Mouse (Mus musculus) G1E (cell line): Measurements from ENCODE around the gene Tmprss7. TPM values are rescaled to one million over a fixed set of nuclear protein-coding genes. Genes with fewer than 3 reads are reported as not detected.

ENCODE experiments used
- ATAC-seq: 2 replicates; pipeline ENCODE4 v1.8.0; 2016; ENCODE audit warnings: mild to moderate bottlenecking; ENCODE audit not compliant: insufficient number of reproducible peaks, poor library complexity, low FRiP score, severe bottlenecking; ENCODE audit errors: extremely low read depth
- DNase-seq: peaks from one replicate; pipeline ENCODE4 v3.0.0; 2012; ENCODE audit warnings: low spot score
- H3K27me3 ChIP-seq: 2 replicates; pipeline ENCODE4 v1.6.1; 2012; ENCODE audit warnings: mild to moderate bottlenecking, low read length, inconsistent platforms; ENCODE audit not compliant: insufficient read depth
- H3K36me3 ChIP-seq: replicated peaks from 2 replicates; pipeline ENCODE3; 2012; ENCODE audit warnings: mild to moderate bottlenecking, inconsistent platforms
- H3K4me1 ChIP-seq: 2 replicates; pipeline ENCODE4 v1.6.1; 2012; ENCODE audit warnings: low read depth, low read length, inconsistent platforms, mixed read lengths; ENCODE audit not compliant: insufficient read depth
- H3K4me3 ChIP-seq: 2 replicates; pipeline ENCODE4 v1.5.1; 2012; ENCODE audit warnings: low read depth, mild to moderate bottlenecking, inconsistent platforms, low read length, moderate library complexity, mixed read lengths
- H3K9me3 ChIP-seq: replicated peaks from 2 replicates; pipeline ENCODE4 v1.6.1; 2012; ENCODE audit warnings: inconsistent platforms
- CTCF ChIP-seq: IDR thresholded peaks from 2 replicates; pipeline ENCODE4 v1.5.1; 2012; ENCODE audit warnings: low read depth, low read length, inconsistent platforms, mixed read lengths
- GATA1 ChIP-seq: IDR thresholded peaks from 2 replicates; pipeline ENCODE4 v1.6.1; 2012; ENCODE audit warnings: borderline replicate concordance, low read length, inconsistent platforms, mixed read lengths
- GATA2 ChIP-seq: IDR thresholded peaks from 2 replicates; pipeline ENCODE4 v1.6.1; 2012; ENCODE audit warnings: low read depth, low read length, inconsistent platforms, borderline replicate concordance
- POLR2AphosphoS5 ChIP-seq: IDR thresholded peaks from 2 replicates; pipeline ENCODE4 v1.6.1; 2012; ENCODE audit warnings: low read depth, low read length, inconsistent platforms; ENCODE audit not compliant: insufficient replicate concordance
- TAL1 ChIP-seq: conservative IDR thresholded peaks from 2 replicates; pipeline ENCODE4 v1.6.1; 2012; ENCODE audit warnings: low read depth, low read length, inconsistent platforms, mixed read lengths
- polyA plus RNA-seq: library from polyadenylated mRNA; stranded (reverse); fragments of >175 nt; gene quantifications from 2 replicates; pipeline ENCODE4 v1.2.3, GENCODE M21; 2012
- total RNA-seq, 2 experiments: library from RNA; stranded (forward) in 1 of 2; stranded (reverse) in 1 of 2; fragments of 200-1000 nt in 1 of 2; fragments of >200 nt in 1 of 2; fragmentation: Nextera tagmentation in 1 of 2; gene quantifications; 2 replicates each; pipeline ENCODE4 v1.2.3; 2014 to 2017

Tmprss7 gene
- total and polyA plus RNA-seq, 3 experiments, result 1.8 TPM; not detected in 2

DNA sequence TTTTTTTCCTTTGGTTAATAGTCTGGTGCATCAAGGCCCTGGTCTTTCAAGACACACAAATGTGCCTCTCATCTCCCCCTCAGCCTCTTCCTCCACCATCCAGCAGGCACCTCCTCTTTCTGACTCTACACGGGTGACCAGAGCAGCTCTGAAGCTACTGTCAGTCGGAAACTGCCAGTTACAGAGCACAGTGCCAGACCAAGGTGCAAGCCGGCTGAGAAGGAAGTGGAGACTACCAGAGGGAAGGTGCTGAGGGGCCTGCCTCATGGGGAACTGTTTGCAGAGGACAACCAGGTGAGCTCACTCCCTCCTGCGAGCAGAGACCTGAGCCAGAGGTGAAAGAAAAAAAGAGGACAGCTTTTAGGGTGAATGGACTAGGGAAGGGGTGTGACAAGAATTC is 83.2 kb downstream of the Tmprss7 start, which contains the start of gene Gcsam:
Gcsam (plus strand) TSS at position 114 of the 400 bp plus-strand sequence.
- H3K9me3 ChIP-seq, result no peaks in the 10 kb centered on the region
- H3K27me3 ChIP-seq, result 0 out of 2 replicates have a peak, but pooled peaks cover 2% of the 10 kb centered on the region
- DNase-seq (no peak), ATAC-seq (no peak)
- H3K4me3 ChIP-seq, result no peak within 1 kb of the TSS
- H3K4me1 ChIP-seq, result no peaks in the 10 kb centered on the region
- H3K36me3 ChIP-seq, result no peaks in the 10 kb centered on the region
- TF ChIP-seq TAL1 (no peak), GATA2 (no peak), GATA1 (no peak), POLR2AphosphoS5 (no peak), CTCF (no peak)

DNA sequence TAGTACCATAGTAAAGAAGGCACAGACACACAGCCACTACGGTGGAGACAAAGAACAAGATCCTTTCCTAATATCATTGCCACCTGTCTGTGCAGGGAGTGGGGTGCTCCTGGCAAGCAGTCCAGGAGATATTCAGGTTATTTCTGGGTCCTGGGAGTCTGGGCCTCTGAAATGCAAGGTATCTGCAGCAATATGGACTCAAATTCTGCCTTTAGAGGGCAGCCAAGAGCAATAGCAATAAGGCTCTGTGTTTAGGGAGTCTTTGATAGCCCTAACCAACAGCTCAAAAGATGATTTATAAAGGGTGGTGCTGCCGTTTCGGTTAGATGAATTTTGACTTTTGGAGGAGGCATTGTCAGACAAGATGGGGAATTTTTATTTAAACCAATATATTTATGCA is 84.2 kb downstream of the Tmprss7 start:
- H3K4me3 ChIP-seq, result no peak overlapping the region
- H3K4me1 ChIP-seq, result no peaks in the 10 kb centered on the region
- ATAC-seq, result no peak

DNA sequence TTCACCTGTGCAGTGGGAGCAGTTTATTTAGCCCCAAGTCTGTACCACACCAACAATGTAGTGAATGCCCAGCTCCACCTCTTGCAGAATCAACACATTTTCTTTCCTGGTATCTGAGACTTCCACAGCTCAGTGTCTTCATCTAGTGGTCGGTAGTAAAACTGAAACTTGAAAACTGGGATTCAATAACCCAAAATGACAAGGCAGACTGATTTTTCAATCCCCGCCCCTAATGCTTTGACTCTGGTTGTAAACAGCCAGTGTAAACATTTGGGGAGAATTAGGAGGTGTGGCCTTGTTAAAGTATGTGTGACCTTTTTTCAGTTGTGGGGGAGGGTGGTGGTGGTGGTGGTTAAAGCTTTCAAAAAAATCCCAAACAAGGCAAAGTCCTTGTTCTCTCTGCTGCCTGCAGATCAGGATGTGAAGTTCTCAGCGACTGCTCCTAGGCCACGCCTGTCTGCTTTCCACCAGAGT is 84.9 kb downstream of the Tmprss7 start:
- no peak for DNase-seq
- ATAC-seq, result no peak
- H3K27me3 ChIP-seq, result 0 out of 2 replicates have a peak, but pooled peaks cover 2% of the 10 kb centered on the region
- no peaks in the 10 kb centered on the region for H3K4me1 ChIP-seq
- TF ChIP-seq TAL1 (no peak), POLR2AphosphoS5 (no peak), GATA2 (no peak), CTCF (no peak), GATA1 (no peak)
- H3K36me3 ChIP-seq, result no peaks in the 10 kb centered on the region
- H3K4me3 ChIP-seq, result no peak overlapping the region
- no peaks in the 10 kb centered on the region for H3K9me3 ChIP-seq

More for the DNA sequence above, 84.2 kb downstream of the Tmprss7 start:
- no peaks in the 10 kb centered on the region for H3K9me3 ChIP-seq
- no peaks in the 10 kb centered on the region for H3K36me3 ChIP-seq
- H3K27me3 ChIP-seq, result 0 out of 2 replicates have a peak, but pooled peaks cover 2% of the 10 kb centered on the region
- no peak; the same call in 1 of the 2 replicates for TF ChIP-seq CTCF
- no peak for TF ChIP-seq GATA2
- no peak for TF ChIP-seq GATA1
- no peak for TF ChIP-seq TAL1
- TF ChIP-seq POLR2AphosphoS5, result no peak
- no peak for DNase-seq

Other genes with a start within 250 kb of the Tmprss7 start
- not detected in 2 replicates for gene Gm609, start 200.7 kb downstream of the Tmprss7 start, total RNA-seq (2014; fragmentation: Nextera tagmentation)
- gene Gm609, start 200.7 kb downstream of the Tmprss7 start, total RNA-seq (2017), result 0.12 and 0.22 TPM in 2 replicates
- gene Gm609, start 200.7 kb downstream of the Tmprss7 start, polyA plus RNA-seq, result not detected in 2 replicates
- gene Gm17783, start 161.6 kb downstream of the Tmprss7 start, total RNA-seq (2014; fragmentation: Nextera tagmentation), result not detected in 2 replicates
- 0.12 TPM in 1 of 2 replicates, not detected in the other for gene Gm17783, start 161.6 kb downstream of the Tmprss7 start, total RNA-seq (2017)
- not detected in 2 replicates for gene Gm17783, start 161.6 kb downstream of the Tmprss7 start, polyA plus RNA-seq
- not detected in 2 replicates for gene Slc9c1, start 158.3 kb downstream of the Tmprss7 start, total RNA-seq (2014; fragmentation: Nextera tagmentation)
- not detected in 2 replicates for gene Slc9c1, start 158.3 kb downstream of the Tmprss7 start, total RNA-seq (2017)
- gene Slc9c1, start 158.3 kb downstream of the Tmprss7 start, polyA plus RNA-seq, result not detected in 2 replicates
- 0.53 TPM in 1 of 2 replicates, not detected in the other for gene Gcsam, start 83.3 kb downstream of the Tmprss7 start, total RNA-seq (2014; fragmentation: Nextera tagmentation)
- gene Gcsam, start 83.3 kb downstream of the Tmprss7 start, total RNA-seq (2017), result 0.49 and 0.52 TPM in 2 replicates
- gene Gcsam, start 83.3 kb downstream of the Tmprss7 start, polyA plus RNA-seq, result not detected in 2 replicates
- gene BC016579, start 39.6 kb downstream of the Tmprss7 start, total RNA-seq (2014; fragmentation: Nextera tagmentation), result not detected in 2 replicates
- gene BC016579, start 39.6 kb downstream of the Tmprss7 start, total RNA-seq (2017), result 0.12 and 0.16 TPM in 2 replicates
- gene BC016579, start 39.6 kb downstream of the Tmprss7 start, polyA plus RNA-seq, result not detected in 2 replicates
- gene Tagln3, start 30.9 kb upstream of the Tmprss7 start, total RNA-seq (2014; fragmentation: Nextera tagmentation), result not detected in 2 replicates
- gene Tagln3, start 30.9 kb upstream of the Tmprss7 start, total RNA-seq (2017), result not detected in 2 replicates
- gene Tagln3, start 30.9 kb upstream of the Tmprss7 start, polyA plus RNA-seq, result not detected in 2 replicates
- gene Abhd10, start 49.3 kb upstream of the Tmprss7 start, total RNA-seq (2014; fragmentation: Nextera tagmentation), result 15.4 and 23.9 TPM in 2 replicates
- 16.3 and 17.0 TPM in 2 replicates for gene Abhd10, start 49.3 kb upstream of the Tmprss7 start, total RNA-seq (2017)
- 4.0 and 4.8 TPM in 2 replicates for gene Abhd10, start 49.3 kb upstream of the Tmprss7 start, polyA plus RNA-seq